Mouse (Mus musculus): ENCODE measurements around the gene Cdk6. TPM values are rescaled to one million over a fixed set of nuclear protein-coding genes. Genes with fewer than 3 reads are reported as not detected.
"Not testable (repeated sequence)": the region's sequence is repeated elsewhere in the genome, so short reads cannot be mapped to it uniquely, and the experiment has no call there.

Cdk6 gene
- polyA plus RNA-seq, 1 experiment from 2014 or later, result 18.0 TPM

- WGBS, result 88% methylated on average over 10 of the region's 10 CpGs
- no peak overlapping the region for H3K4me2 ChIP-seq (replicated peaks)
- H3K27ac ChIP-seq, result no peak overlapping the region
- H3K4me3 ChIP-seq, result no peak overlapping the region
- no peaks in the 10 kb centered on the region for H3K4me1 ChIP-seq
- no peaks in the 10 kb centered on the region for H3K27me3 ChIP-seq
- H3K9ac ChIP-seq, result no peak overlapping the region
- H3K9me3 ChIP-seq (replicated peaks), result no peaks in the 10 kb centered on the region
- no peaks in the 10 kb centered on the region for H3K36me3 ChIP-seq
- ATAC-seq (ENCODE audit: low FRiP score), result no peak
These were observed 79.0 kb downstream of the Cdk6 start for GRCm38 (mm10) chr5:3420094-3420831.

- no peak for ATAC-seq (ENCODE audit: low FRiP score)
These were observed 79.5 kb downstream of the Cdk6 start for GRCm38 (mm10) chr5:3420832-3421228.

GRCm38 (mm10) chr5:3433131-3433700 lies 91.9 kb downstream of the Cdk6 start:
- H3K27ac ChIP-seq; H3K4me1 ChIP-seq; ATAC-seq (ENCODE audit: low FRiP score); H3K4me2 ChIP-seq (replicated peaks); H3K36me3 ChIP-seq; H3K9me3 ChIP-seq (replicated peaks); H3K4me3 ChIP-seq; H3K27me3 ChIP-seq; H3K9ac ChIP-seq: not testable (repeated sequence)
- WGBS, result 79% methylated on average over 20 of the region's 20 CpGs

More at GRCm38 (mm10) chr5:3420832-3421228, 79.5 kb downstream of the Cdk6 start:
- Histone ChIP-seq H3K27ac (no peak overlapping the region), H3K9ac (no peak overlapping the region), H3K27me3 (no peaks in the 10 kb centered on the region), H3K36me3 (no peaks in the 10 kb centered on the region), H3K4me1 (no peaks in the 10 kb centered on the region), H3K4me3 (no peak overlapping the region), H3K4me2 (replicated peaks) (no peak overlapping the region), H3K9me3 (replicated peaks) (no peaks in the 10 kb centered on the region)
- WGBS, result 80% methylated on average over 3 of the region's 3 CpGs

GRCm38 (mm10) chr5:3434105-3434504 lies 92.8 kb downstream of the Cdk6 start:
- 95% methylated on average over 5 of the region's 5 CpGs for WGBS
- not testable (repeated sequence) for ATAC-seq (ENCODE audit: low FRiP score); H3K9me3 ChIP-seq (replicated peaks)

GRCm38 (mm10) chr5:3438453-3439003 lies 97.2 kb downstream of the Cdk6 start:
- H3K36me3 ChIP-seq; H3K9me3 ChIP-seq (replicated peaks); H3K4me2 ChIP-seq (replicated peaks); H3K9ac ChIP-seq; H3K4me1 ChIP-seq; H3K27me3 ChIP-seq; ATAC-seq (ENCODE audit: low FRiP score); H3K27ac ChIP-seq; H3K4me3 ChIP-seq: not testable (repeated sequence)
- WGBS, result 91% methylated on average over 9 of the region's 9 CpGs

More at GRCm38 (mm10) chr5:3434105-3434504, 92.8 kb downstream of the Cdk6 start:
- H3K36me3 ChIP-seq; H3K4me1 ChIP-seq; H3K4me2 ChIP-seq (replicated peaks); H3K27me3 ChIP-seq; H3K27ac ChIP-seq; H3K9ac ChIP-seq; H3K4me3 ChIP-seq: not testable (repeated sequence)

- not testable (repeated sequence) for H3K4me3 ChIP-seq; H3K9ac ChIP-seq; H3K4me2 ChIP-seq (replicated peaks); H3K27ac ChIP-seq; H3K36me3 ChIP-seq; H3K27me3 ChIP-seq; ATAC-seq (ENCODE audit: low FRiP score); H3K9me3 ChIP-seq (replicated peaks); H3K4me1 ChIP-seq
- WGBS, result 91% methylated on average over 6 of the region's 6 CpGs
These were observed 98.1 kb downstream of the Cdk6 start for GRCm38 (mm10) chr5:3439386-3439785.

- H3K4me2 ChIP-seq (replicated peaks); H3K4me3 ChIP-seq; H3K9ac ChIP-seq; H3K36me3 ChIP-seq; H3K27ac ChIP-seq; H3K9me3 ChIP-seq (replicated peaks); H3K4me1 ChIP-seq; ATAC-seq (ENCODE audit: low FRiP score); H3K27me3 ChIP-seq: not testable (repeated sequence)
- WGBS, result 77% methylated on average over 3 of the region's 3 CpGs
These were observed 101.2 kb downstream of the Cdk6 start for GRCm38 (mm10) chr5:3442524-3442923.

- H3K4me1 ChIP-seq; H3K36me3 ChIP-seq; H3K9me3 ChIP-seq (replicated peaks); H3K27me3 ChIP-seq; H3K4me3 ChIP-seq; H3K4me2 ChIP-seq (replicated peaks); ATAC-seq (ENCODE audit: low FRiP score); H3K27ac ChIP-seq; H3K9ac ChIP-seq: not testable (repeated sequence)
- WGBS, result 42% methylated on average over 9 of the region's 9 CpGs
These were observed 109.9 kb downstream of the Cdk6 start for GRCm38 (mm10) chr5:3451233-3451632.

GRCm38 (mm10) chr5:3453946-3454345 lies 112.7 kb downstream of the Cdk6 start:
- H3K27ac ChIP-seq; H3K4me1 ChIP-seq; H3K36me3 ChIP-seq; H3K4me2 ChIP-seq (replicated peaks); H3K27me3 ChIP-seq; H3K9me3 ChIP-seq (replicated peaks); ATAC-seq (ENCODE audit: low FRiP score); H3K9ac ChIP-seq; H3K4me3 ChIP-seq: not testable (repeated sequence)
- whole genome bisulfite sequencing, result 5% methylated on average over 6 of the region's 6 CpGs

GRCm38 (mm10) chr5:3460907-3461306 lies 119.6 kb downstream of the Cdk6 start:
- H3K36me3 ChIP-seq, result no peaks in the 10 kb centered on the region
- WGBS, result 86% methylated on average over 9 of the region's 9 CpGs
- H3K4me1 ChIP-seq, result no peaks in the 10 kb centered on the region
- H3K4me3 ChIP-seq, result no peak overlapping the region
- no peaks in the 10 kb centered on the region for H3K9me3 ChIP-seq (replicated peaks)
- no peak overlapping the region for H3K9ac ChIP-seq
- no peak overlapping the region for H3K4me2 ChIP-seq (replicated peaks)
- ATAC-seq (ENCODE audit: low FRiP score), result no peak
- H3K27ac ChIP-seq, result no peak overlapping the region
- H3K27me3 ChIP-seq, result no peaks in the 10 kb centered on the region

GRCm38 (mm10) chr5:3461401-3461800 lies 120.1 kb downstream of the Cdk6 start:
- ATAC-seq (ENCODE audit: low FRiP score), result no peak
- Histone ChIP-seq H3K27me3 (no peaks in the 10 kb centered on the region), H3K4me3 (no peak overlapping the region), H3K9ac (no peak overlapping the region), H3K9me3 (replicated peaks) (no peaks in the 10 kb centered on the region), H3K36me3 (no peaks in the 10 kb centered on the region), H3K27ac (no peak overlapping the region), H3K4me1 (no peaks in the 10 kb centered on the region), H3K4me2 (replicated peaks) (no peak overlapping the region)
- WGBS, result 93% methylated on average over 7 of the region's 7 CpGs

GRCm38 (mm10) chr5:3462897-3463757 lies 121.8 kb downstream of the Cdk6 start:
- no peak overlapping the region for H3K27ac ChIP-seq
- H3K4me2 ChIP-seq (replicated peaks), result no peak overlapping the region
- ATAC-seq (ENCODE audit: low FRiP score), result no peak
- no peaks in the 10 kb centered on the region for H3K9me3 ChIP-seq (replicated peaks)
- no peaks in the 10 kb centered on the region for H3K27me3 ChIP-seq
- no peaks in the 10 kb centered on the region for H3K4me1 ChIP-seq
- WGBS, result 72% methylated on average over 11 of the region's 11 CpGs
- no peak overlapping the region for H3K9ac ChIP-seq
- no peak overlapping the region for H3K4me3 ChIP-seq
- H3K36me3 ChIP-seq, result no peaks in the 10 kb centered on the region
